Mouse (Mus musculus) testis, adult 2 months (tissue): Measurements from ENCODE around the gene Il4i1. TPM values are rescaled to one million over a fixed set of nuclear protein-coding genes. Genes with fewer than 3 reads are reported as not detected.

Source experiments
- H3K27ac ChIP-seq: fragments of 200-500 bp; 2 replicates; pipeline ENCODE4 v1.5.1; 2012; ENCODE audit warnings: low read depth, low read length; ENCODE audit not compliant: control insufficient read depth, insufficient read depth
- H3K27me3 ChIP-seq: fragments of 200-500 bp; 2 replicates; pipeline ENCODE4 v1.6.1; 2012; ENCODE audit warnings: mild to moderate bottlenecking, low read length, moderate library complexity; ENCODE audit not compliant: control insufficient read depth, insufficient read depth
- H3K36me3 ChIP-seq: fragments of 200-500 bp; 2 replicates; pipeline ENCODE4 v1.6.1; 2012; ENCODE audit warnings: mild to moderate bottlenecking, low read length; ENCODE audit not compliant: control insufficient read depth, insufficient read depth
- H3K4me1 ChIP-seq: fragments of 200-500 bp; 2 replicates; pipeline ENCODE4 v1.6.1; 2012; ENCODE audit warnings: low read length; ENCODE audit not compliant: control insufficient read depth, insufficient read depth
- H3K4me3 ChIP-seq: fragments of 200-500 bp; 2 replicates; pipeline ENCODE4 v1.5.1; 2012; ENCODE audit warnings: low read depth, mild to moderate bottlenecking, low read length, moderate library complexity, mixed read lengths; ENCODE audit not compliant: control insufficient read depth
- CTCF ChIP-seq: fragments of 200-500 bp; IDR thresholded peaks from 2 replicates; pipeline ENCODE4 v1.5.1; 2012; ENCODE audit warnings: low read depth, mild to moderate bottlenecking, inconsistent platforms, low read length, moderate library complexity; ENCODE audit not compliant: control insufficient read depth, insufficient read depth, insufficient replicate concordance
- POLR2A ChIP-seq: fragments of 200-500 bp; IDR thresholded peaks from 2 replicates; pipeline ENCODE4 v1.6.1; 2012; ENCODE audit warnings: low read depth, mild to moderate bottlenecking, inconsistent platforms, low read length, moderate library complexity; ENCODE audit not compliant: control insufficient read depth
- polyA plus RNA-seq: library from polyadenylated mRNA; depleted of rRNA; stranded (reverse); fragments of >200 nt; gene quantifications from 2 replicates; pipeline ENCODE4 v1.2.3, GENCODE M21; 2012

The Il4i1 gene
- polyA plus RNA-seq, 1 experiment: 97.2 TPM

- Histone ChIP-seq H3K36me3 (peaks cover 3% of the 10 kb centered on the region; the same call in 1 of the 2 replicates), H3K27ac (0 out of 2 replicates have a peak overlapping the region, but pooled peaks have one; percentile 10), H3K27me3 (no peaks in the 10 kb centered on the region), H3K4me1 (peaks cover 10% of the 10 kb centered on the region), H3K4me3 (peak overlapping the region; percentile 99)
- no peak; the same call in 1 of the 2 replicates for TF ChIP-seq POLR2A
These were observed 1.8 kb upstream of the Il4i1 start for GRCm38 (mm10) chr7:44814423-44814822.

DNA sequence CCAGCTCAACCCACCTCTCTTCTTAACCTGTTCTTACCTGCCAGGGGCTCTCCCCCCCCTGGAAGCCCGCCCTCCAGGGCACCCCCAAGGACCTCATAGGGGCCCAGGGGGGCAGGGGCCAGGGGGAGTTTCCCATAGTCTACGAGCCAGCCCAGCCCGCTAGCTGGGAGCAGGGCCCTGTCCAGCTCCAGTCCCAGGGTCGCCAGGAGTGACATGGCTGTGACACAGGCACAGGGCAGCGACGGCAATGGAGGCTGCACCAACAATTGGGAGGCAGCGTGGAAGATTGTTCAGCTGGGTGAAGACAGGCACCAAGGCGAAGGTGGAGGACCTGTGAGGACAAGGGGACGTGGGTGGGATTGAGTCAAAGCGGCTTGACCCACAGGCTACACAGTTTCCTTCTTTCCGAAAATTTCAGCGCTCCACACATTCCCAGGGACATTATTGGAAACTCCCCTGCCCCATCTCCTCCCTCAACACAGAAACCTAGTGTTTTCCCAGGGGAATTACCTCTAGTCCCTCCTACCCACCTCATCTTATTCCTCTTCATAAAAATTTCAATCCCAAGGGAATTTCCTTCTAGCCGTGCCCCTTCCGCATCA, 1.1 kb upstream of the Il4i1 start:
- peaks cover 3% of the 10 kb centered on the region; the same call in 1 of the 2 replicates for H3K36me3 ChIP-seq
- H3K4me3 ChIP-seq: peak overlapping the region; percentile 99
- H3K27me3 ChIP-seq: no peaks in the 10 kb centered on the region
- H3K4me1 ChIP-seq: peaks cover 15% of the 10 kb centered on the region
- H3K27ac ChIP-seq: peak overlapping the region; percentile 86
- TF ChIP-seq POLR2A: peak; percentile 38; the same call in 1 of the 2 replicates
- no peak for TF ChIP-seq CTCF

DNA sequence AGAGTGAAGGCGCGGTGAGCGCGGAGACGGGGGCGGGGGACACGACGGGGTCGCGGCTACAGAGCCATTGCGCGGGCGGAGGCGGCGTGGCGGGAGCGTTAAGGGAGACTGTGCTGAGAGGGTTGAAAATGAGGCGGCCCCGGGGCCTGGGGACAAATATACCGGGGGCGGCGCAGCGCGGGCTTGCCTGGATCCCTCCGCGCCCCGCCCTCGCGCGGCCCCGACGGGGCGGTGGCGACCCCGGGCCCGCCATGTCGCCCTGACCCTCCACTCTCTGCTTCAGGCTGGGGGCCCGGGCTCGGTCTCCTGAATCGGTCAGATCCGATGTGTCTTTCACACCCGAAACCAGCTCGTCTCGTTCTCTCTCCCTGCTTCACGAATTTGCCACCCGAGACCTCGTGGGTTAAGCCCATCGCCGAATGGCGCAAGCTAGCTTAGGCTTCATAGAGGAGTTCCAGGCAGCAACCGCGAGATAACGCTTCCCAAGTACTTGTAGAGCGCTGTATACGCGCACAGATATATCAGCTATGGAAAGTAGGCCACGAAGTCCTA, 359 bp downstream of the Il4i1 start, which contains the start of gene Atf5:
Gene Atf5 (minus strand): TSS at position 189 of the 552 bp plus-strand sequence.
- H3K36me3 ChIP-seq: peaks cover 3% of the 10 kb centered on the region; the same call in 1 of the 2 replicates
- TF ChIP-seq POLR2A: no peak
- TF ChIP-seq CTCF: no peak
- H3K27ac ChIP-seq: peak within 1 kb of the TSS; percentile 100
- peak within 1 kb of the TSS; percentile 99 for H3K4me3 ChIP-seq
- H3K4me1 ChIP-seq: peaks cover 15% of the 10 kb centered on the region
- no peaks in the 10 kb centered on the region for H3K27me3 ChIP-seq

GRCm38 (mm10) chr7:44817441-44817840, 1.3 kb downstream of the Il4i1 start:
- Histone ChIP-seq H3K36me3 (peaks cover 3% of the 10 kb centered on the region; the same call in 1 of the 2 replicates), H3K27me3 (no peaks in the 10 kb centered on the region), H3K4me1 (peaks cover 15% of the 10 kb centered on the region), H3K4me3 (peak overlapping the region; percentile 99), H3K27ac (peak overlapping the region; percentile 100)
- TF ChIP-seq POLR2A (no peak), CTCF (no peak)

- Histone ChIP-seq H3K27ac (peak overlapping the region; percentile 10; the same call in 1 of the 2 replicates), H3K27me3 (no peaks in the 10 kb centered on the region), H3K4me1 (peaks cover 15% of the 10 kb centered on the region), H3K36me3 (peaks cover 3% of the 10 kb centered on the region; the same call in 1 of the 2 replicates), H3K4me3 (peak overlapping the region; percentile 58)
- no peak for TF ChIP-seq POLR2A
- no peak for TF ChIP-seq CTCF
These were observed 2.0 kb downstream of the Il4i1 start for GRCm38 (mm10) chr7:44818164-44818563.

DNA sequence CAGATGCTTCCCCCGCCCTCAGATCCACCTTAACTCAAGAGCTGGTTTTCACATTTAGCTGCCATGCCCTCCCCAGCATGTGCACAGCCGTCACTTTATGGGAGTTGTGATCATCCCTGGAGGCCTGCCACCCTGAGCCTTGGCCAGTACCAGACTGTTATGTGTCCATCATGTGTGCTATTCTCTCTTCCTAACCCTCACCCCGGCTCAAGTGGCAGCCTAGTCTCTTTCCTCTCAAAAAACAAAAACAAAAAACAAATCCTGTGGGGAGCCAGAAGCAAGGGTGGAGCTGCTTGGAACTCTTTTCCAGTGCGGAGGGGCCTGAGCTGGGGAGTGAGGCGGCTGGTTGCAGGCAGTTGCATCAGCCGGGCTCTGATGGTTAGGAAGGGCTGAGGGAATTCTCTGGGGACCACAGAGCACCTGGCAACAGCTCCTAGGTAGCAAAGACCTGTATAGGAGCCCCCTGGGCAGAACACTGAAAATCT, 2.6 kb downstream of the Il4i1 start:
- Histone ChIP-seq H3K4me3 (peak overlapping the region; percentile 58), H3K36me3 (peaks cover 3% of the 10 kb centered on the region; the same call in 1 of the 2 replicates), H3K27ac (peak overlapping the region; percentile 49; the same call in 1 of the 2 replicates), H3K4me1 (peaks cover 15% of the 10 kb centered on the region), H3K27me3 (no peaks in the 10 kb centered on the region)
- TF ChIP-seq POLR2A: no peak
- TF ChIP-seq CTCF: no peak

- TF ChIP-seq CTCF (no peak), POLR2A (no peak)
- H3K36me3 ChIP-seq: peaks cover 3% of the 10 kb centered on the region; the same call in 1 of the 2 replicates
- no peaks in the 10 kb centered on the region for H3K27me3 ChIP-seq
- H3K4me3 ChIP-seq: no peak overlapping the region; the same call in 1 of the 2 replicates
- H3K27ac ChIP-seq: peak overlapping the region; percentile 49
- H3K4me1 ChIP-seq: peaks cover 15% of the 10 kb centered on the region
These were observed 3.2 kb downstream of the Il4i1 start for GRCm38 (mm10) chr7:44819391-44819790.
